Mouse (Mus musculus) NIH3T3 (cell line): ENCODE measurements at regions not wholly inside any gene's neighbourhood (a gene's known extent, or its start where the extent isn't known, plus 50 kb on each side); places are given as distances from the start of the nearest gene placed in this dataset.

Experiments used
- DNase-seq: peaks from one replicate; pipeline ENCODE4 v3.0.0-alpha.2; 2012; ENCODE audit warnings: low read depth

DNA sequence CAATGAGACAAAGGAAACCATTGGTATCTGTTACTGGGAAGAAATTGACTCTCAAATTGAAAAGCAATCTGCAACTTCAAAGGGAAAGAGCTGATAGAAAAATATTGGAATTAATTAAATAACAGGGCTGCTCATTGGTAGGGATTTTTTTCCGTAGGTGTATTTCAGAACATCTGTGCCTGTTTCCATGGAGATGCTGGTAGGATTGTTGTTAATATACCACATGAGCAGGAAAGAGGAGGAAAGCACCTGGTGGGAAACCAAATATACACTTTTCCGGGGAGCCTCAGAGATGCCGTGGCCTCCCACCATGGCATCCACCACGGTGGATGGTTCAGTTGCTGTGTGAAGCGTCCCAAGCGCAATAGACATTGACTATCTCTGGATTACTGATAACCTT lies 428.0 kb upstream of the Sphkap start:
- DNase-seq, result no peak

DNA sequence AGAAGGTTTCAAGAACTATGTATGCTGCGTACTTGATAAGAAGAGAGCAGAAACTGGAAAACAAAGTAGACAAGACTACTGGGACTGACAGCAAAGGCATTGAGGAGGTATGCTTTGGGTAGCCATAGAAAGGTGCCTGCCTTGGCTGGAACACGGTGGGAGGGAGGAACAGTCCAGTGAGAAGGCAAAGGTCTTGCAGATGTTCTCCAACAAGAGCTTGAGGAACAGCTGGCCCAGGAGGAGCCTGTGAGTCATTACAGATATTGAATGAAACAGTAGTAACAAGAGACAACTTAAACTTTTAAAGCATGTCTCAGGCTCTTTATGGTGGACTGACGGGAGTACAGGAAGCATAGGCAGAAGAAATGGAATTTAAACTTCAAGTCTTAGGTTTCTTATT lies 424.9 kb upstream of the Sphkap start:
- DNase-seq, result no peak

DNA sequence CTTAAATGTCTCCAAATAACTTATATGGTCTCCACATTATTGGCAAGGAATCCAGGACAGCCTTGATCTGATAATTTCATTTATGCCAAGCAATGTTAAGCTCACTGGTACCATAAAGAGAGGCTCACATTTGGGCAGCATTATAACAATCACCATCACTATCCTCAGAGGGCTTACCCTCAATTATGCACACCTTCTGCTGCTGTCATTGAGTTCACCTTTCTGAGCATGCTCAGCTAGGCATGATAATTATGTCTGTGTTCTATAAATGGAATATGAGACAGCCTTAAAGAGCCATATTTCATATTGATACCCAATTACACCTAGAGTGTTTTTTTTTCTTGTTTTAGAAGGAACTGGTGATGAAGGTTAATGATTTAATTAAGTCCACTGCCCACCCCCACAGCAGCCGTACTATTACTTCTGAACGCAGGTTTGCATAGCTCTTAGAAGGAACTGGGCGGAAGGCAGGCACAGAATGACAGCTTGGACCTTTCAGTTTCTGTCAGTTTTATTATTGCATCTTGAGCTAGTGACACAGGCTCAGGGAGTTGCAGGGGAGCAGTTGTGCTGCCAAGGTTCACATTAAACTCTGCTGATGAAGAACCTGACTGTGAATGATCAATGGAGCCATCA lies 424.0 kb upstream of the Sphkap start:
- no peak for DNase-seq

DNA sequence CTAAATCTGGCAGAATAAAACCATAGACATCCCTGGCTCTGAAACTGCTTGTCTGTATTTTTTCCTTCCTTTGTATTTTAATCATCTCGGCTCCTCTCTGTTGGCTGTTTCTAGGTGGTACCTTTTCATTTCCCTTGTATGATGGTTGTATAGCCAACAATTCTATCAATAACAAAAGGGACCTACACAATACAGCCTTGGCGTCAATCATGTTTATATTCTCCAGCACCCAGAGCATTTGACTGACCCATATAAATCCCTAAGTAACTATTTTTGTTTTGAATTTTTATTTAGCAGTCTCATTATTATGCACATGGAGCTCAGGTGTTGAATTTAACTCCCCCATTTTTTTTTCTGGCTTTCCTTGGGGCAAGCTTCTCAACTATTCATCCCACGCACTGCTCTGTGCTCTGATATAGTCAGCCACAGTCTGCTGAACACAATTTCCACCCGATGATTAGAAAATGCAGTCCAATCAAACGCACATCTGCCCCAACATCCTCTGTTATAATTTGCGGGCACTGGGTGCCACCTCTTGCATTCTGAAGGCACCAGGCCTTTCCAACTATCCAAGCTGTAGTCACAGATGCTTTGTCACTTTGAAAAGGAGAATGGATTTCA lies 422.1 kb upstream of the Sphkap start:
- no peak for DNase-seq

DNA sequence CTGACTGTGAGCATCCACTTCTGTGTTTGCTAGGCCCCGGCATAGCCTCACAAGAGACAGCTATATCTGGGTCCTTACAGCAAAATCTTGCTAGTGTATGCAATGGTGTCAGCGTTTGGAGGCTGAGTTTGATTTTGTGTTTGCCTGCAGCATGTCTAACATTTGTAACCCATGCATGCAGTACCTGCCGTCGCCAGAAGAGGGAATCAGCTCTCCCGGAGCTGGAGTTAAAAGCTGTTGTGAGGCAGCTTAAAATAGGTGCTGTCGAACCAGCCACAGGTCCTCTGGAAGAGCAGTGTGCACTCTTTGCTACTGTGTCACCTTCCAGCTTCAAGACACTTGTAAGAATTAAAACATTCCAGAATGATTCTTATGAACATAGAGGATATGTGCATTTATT lies 403.2 kb upstream of the Sphkap start:
- peak; percentile 25 for DNase-seq

GRCm38 (mm10) chr1:83808432-83808831 lies 400.4 kb upstream of the Sphkap start:
- DNase-seq, result no peak

DNA sequence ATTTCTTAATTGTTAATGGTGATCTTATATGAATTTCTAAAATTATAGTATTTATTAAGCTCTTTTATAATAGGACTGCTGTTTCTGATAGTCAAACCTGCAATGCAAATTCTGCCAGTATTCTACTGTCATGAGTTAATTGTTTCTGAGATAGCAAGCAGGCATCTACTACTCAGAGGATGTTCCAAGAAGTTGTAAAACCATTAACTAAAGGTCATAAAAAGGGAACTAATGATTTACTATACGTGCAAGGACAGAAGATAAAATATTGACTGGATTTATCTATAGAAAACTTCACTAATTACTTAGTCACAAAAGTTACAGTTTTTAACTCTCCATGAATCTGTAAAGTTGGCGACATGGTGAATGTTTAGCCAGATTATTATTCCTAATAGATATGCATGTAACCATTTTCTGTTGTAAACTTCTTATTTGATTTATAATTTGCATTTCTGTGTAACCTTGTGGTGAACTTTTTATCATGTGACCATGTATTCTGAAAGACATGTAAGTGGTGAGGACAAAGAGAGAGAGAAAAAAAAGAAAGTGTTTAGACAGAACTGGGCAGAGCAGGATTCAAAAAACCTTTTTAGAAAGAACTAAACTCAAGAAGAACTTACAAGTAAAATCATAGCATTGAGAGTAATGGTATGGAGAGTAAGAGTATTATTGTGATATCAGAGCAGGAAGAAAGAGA lies 395.5 kb upstream of the Sphkap start:
- DNase-seq, result no peak

DNA sequence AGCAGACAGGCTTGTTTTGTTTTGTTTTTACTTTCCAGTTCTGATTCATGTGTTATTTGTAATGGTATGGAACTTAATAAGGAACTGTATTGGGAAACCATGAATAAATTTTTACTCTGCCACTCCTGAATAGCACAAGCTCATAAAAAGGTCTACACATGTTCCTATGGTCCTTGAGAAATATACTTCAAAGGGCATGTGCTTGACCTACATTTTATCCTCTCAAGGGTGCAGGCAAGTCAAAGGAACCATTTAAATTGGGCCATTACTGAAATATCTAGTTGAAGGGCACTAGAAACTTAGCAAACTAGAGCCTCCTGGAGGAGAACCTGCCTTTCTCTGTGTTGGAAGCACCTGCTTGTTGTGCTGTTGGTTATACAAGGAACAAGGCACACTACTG lies 393.8 kb upstream of the Sphkap start:
- no peak for DNase-seq

DNA sequence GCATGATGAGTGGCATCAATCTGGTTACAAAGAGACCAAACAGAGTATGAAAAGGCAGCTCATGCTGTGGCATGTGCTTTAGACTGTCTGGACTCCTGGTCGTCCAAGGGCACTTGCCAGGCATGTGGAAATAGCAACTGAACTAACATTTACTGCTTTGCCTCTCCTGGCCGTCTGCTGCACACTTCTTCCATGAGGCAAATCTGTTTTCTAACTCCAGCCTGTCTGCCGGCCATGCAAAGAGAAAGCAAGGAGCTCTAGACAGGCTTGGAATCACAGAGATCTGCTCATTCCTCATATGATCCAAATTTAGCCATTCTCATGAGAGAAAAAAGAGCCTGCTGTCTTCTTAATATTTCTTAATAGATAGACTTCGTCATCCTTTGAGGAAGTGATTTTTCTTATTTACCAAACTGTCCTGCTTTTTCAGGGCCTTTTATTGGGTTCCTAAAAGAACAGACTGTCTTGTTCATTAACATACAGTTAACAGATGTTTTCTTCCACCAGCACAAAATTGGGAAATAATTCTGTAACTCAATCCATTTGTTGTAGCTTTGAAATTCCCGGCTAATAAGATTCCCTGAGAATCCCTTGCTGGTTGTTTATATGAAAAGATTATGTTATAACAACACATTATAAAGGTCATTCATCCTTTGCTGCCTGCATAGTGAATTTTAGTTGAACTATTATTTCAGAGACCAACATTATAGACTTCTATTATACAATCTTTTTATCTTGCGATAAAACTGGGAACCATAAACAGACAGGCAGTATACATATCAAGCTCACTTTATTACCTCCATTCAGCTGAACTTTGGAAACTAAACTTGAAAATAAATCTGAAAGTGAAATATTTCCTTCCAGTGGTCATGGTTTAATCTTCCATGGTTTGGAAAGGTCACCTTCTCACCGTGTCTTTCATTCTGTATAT lies 389.2 kb upstream of the Sphkap start:
- no peak for DNase-seq

- no peak for DNase-seq
Observed at GRCm38 (mm10) chr1:83777151-83777550, 369.2 kb upstream of the Sphkap start.

DNA sequence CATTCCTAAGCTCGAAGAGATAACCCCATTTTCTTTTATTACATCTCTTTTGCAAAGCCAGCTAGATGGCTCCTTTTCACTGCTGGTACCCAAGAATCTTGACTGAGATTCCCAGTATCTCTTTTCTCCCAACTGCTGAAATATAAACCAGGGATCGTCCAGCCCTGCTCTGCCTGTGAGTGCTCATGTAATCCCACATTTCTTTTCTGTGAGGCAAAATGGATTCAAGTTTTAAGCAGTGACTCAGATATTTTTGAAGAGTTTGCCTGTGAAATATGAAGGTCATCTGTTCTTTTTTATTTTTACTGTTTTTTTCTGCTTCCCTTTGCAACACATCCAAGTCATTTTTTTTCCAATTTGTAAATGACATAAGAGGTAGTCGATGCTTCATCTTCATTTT lies 363.2 kb upstream of the Sphkap start:
- no peak for DNase-seq

DNA sequence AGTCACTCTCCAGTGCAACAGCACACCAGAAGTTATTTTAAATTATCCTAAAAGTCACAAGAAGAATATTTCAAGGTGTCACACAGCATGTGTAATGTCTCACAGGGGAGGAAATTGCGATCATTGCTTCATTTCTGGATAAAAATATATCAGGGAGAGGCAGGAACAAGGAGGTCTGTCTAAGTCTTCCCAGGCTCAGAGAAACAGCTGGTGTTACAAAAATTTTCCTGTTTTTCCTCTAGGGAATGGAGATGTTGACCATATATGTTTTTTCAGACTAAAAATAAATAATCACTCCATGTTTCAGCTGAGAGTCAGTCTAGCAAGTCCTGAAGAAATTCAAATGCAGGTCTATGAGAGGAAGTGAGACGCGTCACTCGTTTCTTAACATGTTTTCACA lies 353.5 kb upstream of the Sphkap start:
- DNase-seq, result no peak

DNA sequence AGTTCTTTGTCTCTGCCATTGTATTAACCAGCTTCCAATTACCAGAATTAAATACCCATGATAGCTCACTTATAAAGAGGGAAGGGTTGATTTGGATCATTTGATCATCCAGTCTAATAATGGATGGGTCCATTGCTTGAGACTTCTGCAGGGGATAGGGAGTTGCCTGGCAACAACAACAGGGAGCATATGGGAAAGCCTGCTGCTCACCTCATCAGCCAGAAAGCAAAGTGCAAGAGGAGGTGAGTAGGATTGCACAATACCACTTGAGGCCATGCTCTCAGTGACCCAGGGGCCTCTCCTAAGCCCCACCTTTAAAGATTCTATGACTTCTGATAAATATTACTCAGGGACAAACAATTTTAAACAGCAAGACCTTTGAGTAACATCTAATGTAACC lies 348.9 kb upstream of the Sphkap start:
- no peak for DNase-seq

DNA sequence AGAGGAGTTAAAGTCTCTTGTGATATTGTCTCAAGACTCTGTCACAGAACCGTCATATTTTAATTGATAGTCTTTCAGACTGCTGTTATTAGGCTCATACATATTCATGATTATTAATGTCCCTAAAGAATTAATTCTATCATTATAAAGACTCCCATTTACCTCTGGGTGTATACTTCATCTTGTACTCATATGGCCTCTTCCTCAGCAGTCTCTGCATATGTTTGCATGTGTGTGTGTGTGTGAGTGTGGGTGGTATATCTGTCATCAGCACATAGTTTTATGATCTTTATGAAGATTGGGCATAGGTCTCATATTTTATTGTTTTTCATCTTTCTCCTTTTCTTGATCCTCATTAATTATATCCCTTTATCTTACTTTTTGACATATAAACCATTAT lies 347.3 kb upstream of the Sphkap start:
- DNase-seq, result no peak

DNA sequence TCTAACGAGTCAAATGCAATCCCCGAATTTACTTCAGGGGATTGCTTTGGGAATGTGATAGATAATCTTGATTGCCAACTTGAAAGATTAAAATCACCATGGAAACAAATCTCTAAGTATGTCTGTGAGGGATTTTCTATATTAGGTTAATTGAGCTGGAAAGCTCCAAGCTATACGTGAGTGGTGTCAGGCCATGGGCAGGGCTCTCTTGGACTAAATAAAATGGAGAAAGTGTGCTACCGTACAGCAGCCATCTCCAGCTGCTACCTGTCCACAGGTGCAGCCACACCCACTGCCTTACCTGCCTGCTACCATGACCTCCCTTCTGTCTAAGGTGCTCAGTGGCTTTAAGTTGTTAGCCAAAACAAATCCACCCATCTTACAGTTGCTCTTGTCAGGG lies 345.0 kb upstream of the Sphkap start:
- DNase-seq, result no peak

DNA sequence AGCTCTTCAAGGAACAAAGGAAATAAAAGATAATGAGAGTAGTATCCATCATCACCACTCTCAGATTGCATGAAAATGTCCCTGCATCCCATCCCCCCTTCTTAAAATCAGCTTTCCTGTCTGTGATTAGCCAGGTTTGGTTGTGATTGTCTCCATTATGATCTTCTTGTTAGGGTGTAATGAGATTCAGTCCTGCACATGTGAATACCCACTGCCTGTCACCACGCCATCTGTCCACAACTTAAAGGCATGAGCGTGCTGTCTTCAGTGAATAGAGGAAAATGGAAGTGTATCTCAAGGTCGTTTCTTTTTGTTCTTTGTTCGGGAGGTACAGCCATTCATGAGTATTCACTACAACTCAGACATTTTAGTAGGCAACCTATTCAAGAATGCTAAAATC lies 341.0 kb upstream of the Sphkap start:
- DNase-seq, result no peak

- DNase-seq, result no peak
Observed at GRCm38 (mm10) chr1:83748061-83748460, 340.1 kb upstream of the Sphkap start.

GRCm38 (mm10) chr1:83747412-83747811 lies 339.4 kb upstream of the Sphkap start:
- DNase-seq, result no peak

GRCm38 (mm10) chr1:83746036-83746435 lies 338.0 kb upstream of the Sphkap start:
- peak; percentile 33 for DNase-seq

DNA sequence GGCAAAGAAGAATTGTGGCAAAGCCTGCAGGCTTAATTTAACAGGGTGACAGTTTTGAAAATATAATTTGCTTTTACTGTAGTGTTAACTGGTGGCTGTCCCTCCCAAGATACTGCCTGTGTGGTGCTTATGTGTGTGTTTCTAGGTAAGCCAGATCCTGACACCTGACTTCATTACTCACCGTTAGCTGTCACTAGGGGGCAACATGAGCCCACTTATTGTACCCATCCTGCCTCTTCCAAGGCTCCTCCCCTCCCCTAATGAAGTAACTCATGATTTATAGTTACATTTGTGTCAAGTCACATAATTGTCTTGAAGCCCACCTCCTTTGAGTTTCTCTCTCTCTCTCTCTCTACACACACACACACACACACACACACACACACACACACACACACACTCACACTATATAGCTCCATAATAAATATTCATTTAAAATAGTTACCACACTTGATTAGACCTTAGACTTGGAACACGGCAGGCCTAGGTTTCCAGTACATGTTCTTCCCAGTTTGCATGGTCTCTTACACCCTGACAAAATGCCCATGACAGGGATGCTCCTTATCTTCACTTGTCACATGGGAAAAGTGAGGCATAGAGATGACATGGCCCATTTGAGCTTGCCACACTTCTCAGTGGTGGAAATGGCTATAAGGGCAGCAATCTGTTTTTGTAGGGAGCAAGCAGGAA lies 328.6 kb upstream of the Sphkap start:
- no peak for DNase-seq

DNA sequence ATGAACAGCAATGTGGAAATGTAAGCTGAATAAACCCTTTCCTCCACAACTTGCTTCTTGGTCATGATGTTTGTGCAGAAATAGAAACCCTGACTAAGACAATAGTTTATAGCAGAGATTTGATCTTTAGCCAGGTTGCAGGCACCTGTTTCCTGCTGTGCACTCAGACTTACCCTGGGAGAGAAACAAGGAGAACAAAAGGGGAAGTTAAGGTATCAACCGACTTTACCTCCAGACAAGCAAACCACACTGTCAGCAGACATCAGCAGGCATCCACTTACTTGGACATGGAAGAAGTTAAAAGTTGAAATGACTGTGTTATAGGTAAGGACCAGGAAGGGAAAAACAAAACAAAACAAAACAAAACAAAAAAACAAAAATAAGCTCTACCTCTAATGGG lies 323.7 kb upstream of the Sphkap start:
- no peak for DNase-seq

- no peak for DNase-seq
Observed at GRCm38 (mm10) chr1:83728810-83729209, 320.8 kb upstream of the Sphkap start.
